Mouse (Mus musculus): ENCODE results near the gene Kmt5b. TPM values are rescaled to one million over a fixed set of nuclear protein-coding genes. Genes with fewer than 3 reads are reported as not detected.

The Kmt5b gene
- total RNA-seq, 2 experiments from 2014 or later: 44.1 to 63.0 TPM

DNA sequence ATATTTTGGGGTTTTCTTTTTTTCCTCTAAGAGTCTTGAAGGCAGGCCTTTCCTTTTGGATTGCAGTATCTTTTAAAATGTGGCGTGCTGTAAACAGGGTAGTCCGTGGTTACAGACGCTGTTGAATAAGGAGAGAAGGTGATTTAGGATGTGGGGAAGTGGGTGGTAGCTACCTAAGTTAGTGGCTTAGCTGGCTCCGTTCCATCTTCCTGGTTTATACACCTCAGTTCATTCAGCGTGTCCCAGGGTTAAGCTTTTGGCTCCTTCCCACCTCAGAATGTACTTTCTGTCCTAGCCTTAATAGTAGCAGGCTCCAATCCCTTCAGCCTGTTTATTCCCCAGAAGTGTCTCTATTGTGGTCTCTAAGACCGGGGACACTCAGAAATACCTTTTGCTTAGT lies 87.9 kb downstream of the Kmt5b start:
- DNase-seq (ENCODE audit: low spot score in 2 of 2): no peak

GRCm38 (mm10) chr19:3855601-3856000 lies 88.4 kb downstream of the Kmt5b start:
- peak in 1 of 2 experiments; percentile 23 for DNase-seq (ENCODE audit: low spot score in 2 of 2)
- intact Hi-C loops (cut with DNase I): no loop called here

More for the DNA sequence above, 87.9 kb downstream of the Kmt5b start:
- intact Hi-C loops (cut with DNase I): no loop called here

DNA sequence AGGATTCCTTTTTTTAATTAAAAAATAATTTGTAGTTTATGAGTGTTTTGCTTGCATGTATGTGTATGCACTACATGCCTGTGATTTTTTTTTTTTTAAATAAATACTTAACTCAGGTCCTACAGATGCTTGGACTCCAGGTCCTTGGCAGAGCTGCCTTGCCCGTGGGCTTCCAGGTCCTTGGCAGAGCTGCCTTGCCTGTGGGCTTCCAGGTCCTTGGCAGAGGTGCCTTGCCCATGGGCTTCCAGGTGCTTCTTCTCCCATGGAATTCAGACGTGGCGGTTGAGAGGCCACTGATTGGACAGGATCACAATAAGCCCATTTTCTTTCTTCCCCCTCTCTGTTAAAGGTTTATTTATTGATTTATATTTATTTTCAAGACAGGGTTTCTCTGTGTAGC lies 90.0 kb downstream of the Kmt5b start:
- intact Hi-C loops (cut with DNase I): no loop called here
- DNase-seq (ENCODE audit: low spot score in 2 of 2): no peak

- intact Hi-C loops (cut with DNase I): no loop called here
- no peak for DNase-seq (ENCODE audit: low spot score in 2 of 2)
These were observed 95.5 kb downstream of the Kmt5b start for GRCm38 (mm10) chr19:3862713-3863112.

- intact Hi-C loops (cut with DNase I): no loop called here
- no peak for DNase-seq (ENCODE audit: low spot score in 2 of 2)
These were observed 97.7 kb downstream of the Kmt5b start for GRCm38 (mm10) chr19:3864960-3865359.

Other genes starting within 250 kb of the Kmt5b start
- gene Ppp6r3, start 191.7 kb upstream of the Kmt5b start, total RNA-seq (2021): 10 to 100 TPM; 73.8 to 81.5 TPM
- gene Lrp5, start 80.9 kb upstream of the Kmt5b start, total RNA-seq (2021): 1 to 10 TPM; 9.1 to 9.2 TPM
- gene 1810055G02Rik, start 59.1 kb upstream of the Kmt5b start, total RNA-seq (2021): 10 to 100 TPM; 32.7 to 33.5 TPM
- 100 to 1,000 TPM in 1 of 2 experiments, 10 to 100 TPM in 1; 66.7 to 108 TPM for gene Chka, start 84.4 kb downstream of the Kmt5b start, total RNA-seq (2021)
- 10 to 100 TPM; 15.7 to 19.6 TPM for gene Tcirg1, start 139.7 kb downstream of the Kmt5b start, total RNA-seq (2021)
- 100 to 1,000 TPM; 137 to 152 TPM for gene Ndufs8, start 145.4 kb downstream of the Kmt5b start, total RNA-seq (2021)
- gene Aldh3b1, start 162.4 kb downstream of the Kmt5b start, total RNA-seq (2021): 1 to 10 TPM; 2.6 to 3.8 TPM
- 10 to 100 TPM; 16.2 to 16.5 TPM for gene Unc93b1, start 167.8 kb downstream of the Kmt5b start, total RNA-seq (2021)
- under 1 TPM in 1 of 2 experiments, not detected in 1; 0.27 TPM for gene Aldh3b3, start 191.2 kb downstream of the Kmt5b start, total RNA-seq (2021)
- gene Aldh3b2, start 204.9 kb downstream of the Kmt5b start, total RNA-seq (2021): 1 to 10 TPM; 1.0 to 1.4 TPM
- 1 to 10 TPM; 2.0 to 2.7 TPM for gene Acy3, start 219.1 kb downstream of the Kmt5b start, total RNA-seq (2021)
- not detected for gene Tbx10, start 225.3 kb downstream of the Kmt5b start, total RNA-seq (2021)
- 10 to 100 TPM in 1 of 2 experiments, 1 to 10 TPM in 1; 8.8 to 13.3 TPM for gene Nudt8, start 233.2 kb downstream of the Kmt5b start, total RNA-seq (2021)
- gene Gm49405, start 233.2 kb downstream of the Kmt5b start, total RNA-seq (2021): 1 to 10 TPM; 1.2 to 1.8 TPM
- gene Doc2g, start 235.9 kb downstream of the Kmt5b start, total RNA-seq (2021): 1 to 10 TPM; 2.7 to 6.8 TPM
- gene Ndufv1, start 245.4 kb downstream of the Kmt5b start, total RNA-seq (2021): 100 to 1,000 TPM; 226 to 259 TPM

All from left cerebral cortex, postnatal 36 days (tissue).